Mouse (Mus musculus) A20 (cell line): ENCODE measurements around the gene Taf4.
A peak's percentile ranks its signal among the peaks of the same experiment; 100 is the strongest.

Experiments
- DNase-seq: peaks from one replicate; pipeline ENCODE4 v3.0.0-alpha.2; 2011; ENCODE audit warnings: low read depth, low spot score

Gene Taf4

DNA sequence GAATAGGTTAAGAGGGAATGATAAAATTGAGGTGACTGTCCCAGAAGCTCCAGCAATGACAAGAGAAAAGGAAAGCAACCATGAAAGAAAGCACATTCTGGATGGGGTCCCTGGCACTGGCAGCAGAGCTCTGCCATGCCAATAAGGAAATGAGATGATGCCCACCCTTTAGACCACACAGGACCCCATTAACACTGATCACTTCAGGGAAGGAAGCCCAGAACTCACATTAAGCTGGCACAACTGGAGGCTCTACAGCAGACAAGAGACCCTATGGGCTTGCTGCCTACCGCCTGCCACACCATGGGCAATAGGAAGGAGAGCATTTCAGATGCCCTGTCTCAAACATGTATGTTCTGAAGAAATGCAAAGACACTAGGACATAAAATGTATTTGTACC is 34.8 kb downstream of the Taf4 start:
- DNase-seq, result no peak

DNA sequence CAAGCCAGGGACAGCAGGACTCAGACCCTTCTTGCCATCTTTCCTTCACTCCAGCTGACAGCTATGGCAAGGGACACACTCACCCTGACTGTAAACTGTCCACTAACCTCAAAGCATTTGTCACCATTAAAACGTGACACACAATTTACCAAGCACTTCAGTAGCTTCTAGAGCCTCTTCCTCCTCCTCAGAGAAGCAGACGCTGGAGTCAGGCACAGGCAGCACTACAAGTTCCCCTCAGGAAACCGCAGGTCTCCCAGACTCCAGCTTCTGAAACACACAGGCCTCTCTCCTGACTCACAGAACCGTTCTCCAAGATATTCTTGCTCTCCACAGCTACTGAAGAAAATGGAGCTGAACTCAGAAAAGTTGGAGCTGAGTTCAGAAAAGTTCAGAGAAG is 39.4 kb downstream of the Taf4 start:
- DNase-seq, result no peak

DNA sequence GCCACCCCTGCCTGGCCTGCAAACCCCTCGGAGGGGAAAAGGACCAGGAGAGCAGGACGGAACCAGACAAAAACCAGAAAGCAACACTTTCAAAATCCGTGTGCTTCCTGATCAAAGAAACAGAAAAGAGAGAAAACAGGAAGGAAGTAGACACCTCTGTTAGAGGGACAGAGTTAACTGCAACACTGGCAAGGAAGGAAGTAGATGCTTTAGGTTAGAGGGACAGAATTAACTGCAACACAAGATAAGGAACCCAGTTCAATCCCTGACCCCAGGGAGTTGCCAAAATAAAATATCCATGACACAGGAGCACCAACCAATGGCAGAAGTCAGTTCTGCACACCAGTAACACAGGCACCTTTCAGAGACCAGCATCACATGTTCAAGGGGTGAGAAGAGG is 42.3 kb downstream of the Taf4 start:
- DNase-seq, result no peak

DNA sequence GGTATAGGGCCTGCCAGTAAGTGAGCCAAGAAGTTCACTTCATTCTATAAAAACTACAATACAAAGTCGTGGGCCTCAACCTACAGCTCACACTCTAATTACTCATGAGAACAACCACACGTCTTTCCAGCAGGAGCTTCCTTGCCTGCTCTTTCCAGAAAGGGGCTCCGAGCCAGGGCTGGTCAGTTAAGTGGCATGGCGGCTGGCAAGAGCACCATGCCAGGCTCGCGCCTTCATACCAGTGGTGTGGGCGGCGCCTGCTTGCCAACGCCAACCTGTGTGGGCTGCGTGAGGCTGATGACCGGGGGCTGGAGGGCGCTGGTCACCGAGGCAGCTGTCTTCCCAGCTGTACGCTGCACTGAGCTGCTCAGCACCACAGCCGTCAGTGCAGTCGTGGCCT is 44.7 kb downstream of the Taf4 start:
- DNase-seq, result no peak

DNA sequence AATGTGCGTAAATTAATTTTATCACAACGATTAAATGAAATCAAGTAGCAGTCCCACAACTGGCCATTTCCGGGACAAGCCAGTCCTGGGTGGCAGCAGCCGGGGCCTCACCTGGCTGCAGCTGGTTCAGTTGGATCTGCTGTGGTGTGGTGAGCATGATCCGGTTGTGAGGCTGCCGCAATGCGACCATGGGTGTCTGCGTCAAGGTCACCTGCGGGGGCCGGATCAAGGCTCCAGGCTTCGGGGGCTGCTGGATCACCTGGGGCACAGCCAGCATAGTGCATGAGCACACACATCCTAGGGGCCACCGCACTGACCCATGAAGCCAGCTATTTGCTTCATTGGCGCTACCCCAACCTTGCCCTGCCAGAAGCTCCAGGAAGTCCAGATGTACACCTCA is 47.3 kb downstream of the Taf4 start:
- no peak for DNase-seq

DNA sequence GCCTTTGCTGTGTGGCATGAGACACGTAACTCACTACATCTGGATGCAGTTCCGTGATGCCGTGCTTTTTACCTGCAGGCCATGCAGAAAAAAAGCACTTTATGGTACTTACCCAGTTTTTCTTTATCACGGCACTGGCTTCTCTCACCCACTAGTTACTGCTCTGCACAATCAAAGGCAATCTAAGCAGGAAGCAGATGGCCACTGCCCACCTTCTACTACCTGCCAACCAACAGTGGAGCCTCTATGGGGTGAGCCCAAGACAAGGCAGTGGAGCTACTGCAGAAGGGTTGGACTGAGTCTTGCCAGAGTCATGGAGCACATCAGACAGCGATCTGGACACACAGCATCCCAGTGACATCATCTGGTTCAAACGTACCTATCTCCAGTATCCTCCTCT is 52.4 kb downstream of the Taf4 start:
- no peak for DNase-seq

DNA sequence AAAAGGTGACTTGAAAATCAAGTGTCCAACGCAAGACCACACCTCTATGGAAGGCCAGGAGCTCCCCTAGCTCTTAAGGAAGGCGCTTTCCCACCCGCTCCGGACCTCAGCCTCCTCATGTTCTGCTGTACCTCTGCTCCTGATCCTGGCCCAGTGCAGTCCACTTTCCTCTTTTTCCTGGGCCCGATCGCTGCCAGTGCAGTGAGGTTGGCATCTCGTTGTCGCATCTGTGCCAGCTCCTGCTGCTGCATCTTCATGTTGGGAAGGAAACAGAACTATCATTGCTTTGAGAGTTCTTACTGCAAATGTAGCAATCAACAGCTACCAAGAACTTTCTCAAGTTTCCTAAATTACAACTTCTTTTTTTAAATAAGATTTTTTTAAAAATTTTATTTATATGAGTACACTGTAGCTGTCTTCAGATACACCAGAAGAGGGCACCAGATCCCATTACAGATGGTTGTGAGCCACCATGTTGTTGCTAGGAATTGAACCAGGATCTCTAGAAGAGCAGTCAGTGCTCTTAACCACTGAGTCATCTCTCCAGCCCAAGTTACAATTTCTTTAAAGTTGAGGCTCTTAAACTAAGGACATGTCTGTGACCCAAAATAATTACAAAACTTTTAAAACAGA is 55.3 kb downstream of the Taf4 start:
- DNase-seq, result no peak

DNA sequence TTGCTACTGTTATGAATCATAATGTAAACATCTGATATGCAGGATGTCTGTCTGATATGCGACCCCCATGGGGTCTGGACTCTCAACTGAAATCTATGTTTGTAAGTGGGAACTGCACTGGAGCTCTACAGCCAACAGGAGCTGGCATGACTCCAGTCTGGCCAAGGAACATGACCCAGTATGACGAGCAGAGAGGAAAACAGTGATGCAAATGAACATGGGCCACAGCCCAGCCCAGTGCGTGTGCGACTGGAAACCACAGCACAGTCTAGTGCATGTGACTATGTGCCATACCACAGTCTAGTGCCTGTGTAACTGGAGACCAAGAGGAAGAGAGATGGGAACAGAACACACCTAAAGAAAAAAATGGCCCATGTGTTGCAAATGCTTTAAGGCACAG is 56.4 kb downstream of the Taf4 start:
- DNase-seq, result no peak

DNA sequence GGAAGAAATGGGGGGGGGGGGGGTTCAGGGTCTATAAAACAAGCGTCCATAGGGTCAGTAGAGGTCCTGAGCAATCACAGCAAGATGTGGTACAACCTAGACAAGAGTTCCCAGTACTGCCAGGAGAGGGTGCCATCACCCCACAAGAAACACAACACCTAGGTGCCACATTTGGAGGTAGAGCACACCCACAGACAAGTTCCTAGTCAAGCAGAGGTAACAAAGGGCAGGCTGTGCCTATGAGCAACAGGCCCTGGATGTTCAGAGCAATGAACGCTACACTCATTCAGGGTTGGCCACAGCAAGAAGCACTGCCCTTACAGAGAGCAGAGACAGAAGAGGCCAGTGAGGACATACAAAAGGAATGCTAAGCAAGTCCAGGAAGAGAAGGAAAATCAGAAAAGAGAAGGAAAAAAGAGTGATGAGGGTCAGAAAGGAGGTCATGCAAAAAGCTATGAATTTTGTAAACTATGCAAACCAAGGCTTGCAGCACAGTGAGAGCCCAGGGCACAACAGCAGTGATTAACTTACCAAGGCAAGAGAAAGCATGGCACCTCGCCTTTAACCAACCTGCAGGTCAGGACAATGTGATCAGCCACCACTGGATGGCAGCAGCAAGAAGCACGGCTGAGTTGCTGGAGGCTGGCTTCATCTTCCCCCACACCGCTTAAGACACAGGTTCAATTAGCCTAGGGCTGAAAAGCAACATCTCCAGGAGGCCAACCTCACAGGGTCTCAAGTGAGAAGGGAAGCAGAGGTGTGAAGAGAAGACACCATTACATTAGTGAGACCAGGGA is 59.4 kb downstream of the Taf4 start:
- DNase-seq, result peak; percentile 79

DNA sequence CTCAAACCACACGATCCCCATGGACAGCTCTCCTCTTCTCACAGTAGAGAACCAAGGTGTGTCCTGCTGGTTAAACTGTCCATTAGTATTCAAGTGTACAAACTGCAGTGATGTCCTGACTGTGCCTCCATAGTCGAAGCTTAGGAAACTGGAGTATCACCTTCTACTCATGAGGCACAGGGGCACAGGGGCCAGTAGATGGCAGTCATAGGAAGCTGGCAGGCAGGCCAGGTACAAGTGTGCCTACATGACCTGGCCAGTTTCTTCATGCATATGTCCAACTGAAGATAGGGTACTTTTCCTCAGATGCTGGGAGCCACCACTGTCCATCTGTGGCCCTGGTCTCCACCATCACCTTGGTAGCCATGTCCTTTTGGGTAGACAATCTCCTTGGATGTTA is 62.2 kb downstream of the Taf4 start:
- DNase-seq, result no peak

DNA sequence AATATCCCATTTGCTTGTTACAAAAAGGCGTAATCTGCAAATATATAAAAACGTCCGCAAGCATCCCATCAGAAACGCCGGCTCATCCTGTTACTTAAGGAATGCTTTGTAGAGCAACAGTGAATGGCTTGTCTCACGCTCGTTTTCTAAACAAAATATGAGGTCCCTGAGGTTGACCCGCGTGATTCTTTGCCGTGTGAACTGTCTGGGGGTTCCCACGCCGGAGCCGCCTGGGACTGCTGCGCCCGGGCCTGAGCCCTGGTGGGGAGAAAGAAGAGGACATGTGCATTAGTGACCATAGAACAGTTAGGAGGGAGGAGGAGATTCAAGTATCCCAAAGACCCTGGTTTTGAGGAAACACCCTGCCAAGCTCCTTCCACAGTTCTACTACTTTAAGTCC is 63.1 kb downstream of the Taf4 start:
- no peak for DNase-seq

DNA sequence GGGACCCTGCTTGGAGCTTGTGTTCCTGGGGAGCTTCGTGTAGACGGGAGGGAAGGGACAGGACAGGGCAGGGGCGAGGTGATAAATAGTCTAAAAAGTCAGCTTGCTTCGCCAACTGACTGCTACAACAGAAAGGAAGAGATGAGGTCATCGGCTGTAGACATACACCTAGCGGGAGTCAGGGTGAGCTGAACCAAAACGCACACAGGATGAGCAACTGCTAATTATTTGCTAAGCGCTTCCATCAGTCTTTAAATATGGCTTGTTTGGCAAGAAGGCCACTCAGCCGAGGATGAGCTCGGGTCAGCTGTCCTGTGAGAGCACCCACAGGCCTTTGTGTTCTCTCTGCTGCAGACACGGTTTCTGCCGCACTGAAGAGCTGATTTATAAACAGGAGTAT is 63.5 kb downstream of the Taf4 start:
- DNase-seq, result no peak

DNA sequence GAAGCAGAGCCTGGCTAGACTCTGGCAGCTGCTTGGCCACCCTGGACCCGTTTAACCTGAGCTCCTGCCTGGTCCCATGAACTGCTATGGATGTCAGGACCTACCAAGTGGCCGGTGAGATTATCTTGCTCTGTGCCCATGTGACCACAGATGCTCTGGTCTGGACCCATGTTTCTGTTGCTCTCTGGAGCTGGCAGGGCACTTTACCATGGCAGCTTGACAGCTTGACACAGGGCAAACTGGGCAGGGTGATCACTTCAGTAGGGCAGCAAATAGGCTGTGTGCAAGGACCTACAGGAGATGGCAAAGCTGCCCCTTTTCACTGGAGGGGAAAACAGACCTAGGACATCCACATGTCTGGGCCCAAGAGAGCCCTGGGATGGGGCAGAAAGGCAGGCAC is 79.5 kb downstream of the Taf4 start:
- no peak for DNase-seq

DNA sequence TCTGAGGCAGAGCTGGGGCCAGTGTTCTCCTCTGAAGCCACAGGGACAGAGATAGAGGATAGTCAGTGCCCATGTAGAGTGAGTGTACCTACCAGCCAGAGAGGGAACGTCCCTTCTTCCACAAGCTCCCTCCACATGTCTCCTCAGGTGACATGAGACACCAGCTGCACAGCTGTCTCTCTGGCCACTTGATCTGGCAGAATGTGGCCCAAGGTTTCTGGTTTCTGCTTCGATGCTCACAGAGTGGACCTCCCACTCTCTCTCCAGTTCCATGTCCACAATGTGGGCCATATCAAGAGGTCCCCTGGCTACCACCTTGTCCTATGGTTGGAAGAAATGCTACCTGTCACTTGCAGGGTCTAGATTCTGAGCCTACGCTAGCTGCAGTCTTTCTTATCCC is 85.4 kb downstream of the Taf4 start:
- DNase-seq, result no peak

DNA sequence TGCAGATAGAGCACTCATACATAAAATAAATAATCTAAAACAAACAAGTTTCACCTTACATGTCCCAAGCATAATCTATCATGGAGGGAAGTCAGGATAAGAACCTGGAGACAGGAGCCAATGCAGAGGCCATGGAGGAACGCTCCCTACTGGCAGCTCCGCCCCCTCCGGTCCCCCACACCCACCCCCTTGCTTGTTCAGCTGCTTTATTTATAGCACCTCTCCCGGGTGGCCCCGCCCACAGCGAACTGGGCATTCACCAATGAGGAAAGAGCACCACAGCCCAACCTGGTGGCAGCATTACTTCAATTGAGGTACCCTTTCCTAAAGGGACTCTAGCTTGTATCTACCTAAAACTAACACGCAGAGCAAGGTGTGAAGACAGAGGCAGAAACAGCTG is 91.9 kb downstream of the Taf4 start:
- peak; percentile 19 for DNase-seq

DNA sequence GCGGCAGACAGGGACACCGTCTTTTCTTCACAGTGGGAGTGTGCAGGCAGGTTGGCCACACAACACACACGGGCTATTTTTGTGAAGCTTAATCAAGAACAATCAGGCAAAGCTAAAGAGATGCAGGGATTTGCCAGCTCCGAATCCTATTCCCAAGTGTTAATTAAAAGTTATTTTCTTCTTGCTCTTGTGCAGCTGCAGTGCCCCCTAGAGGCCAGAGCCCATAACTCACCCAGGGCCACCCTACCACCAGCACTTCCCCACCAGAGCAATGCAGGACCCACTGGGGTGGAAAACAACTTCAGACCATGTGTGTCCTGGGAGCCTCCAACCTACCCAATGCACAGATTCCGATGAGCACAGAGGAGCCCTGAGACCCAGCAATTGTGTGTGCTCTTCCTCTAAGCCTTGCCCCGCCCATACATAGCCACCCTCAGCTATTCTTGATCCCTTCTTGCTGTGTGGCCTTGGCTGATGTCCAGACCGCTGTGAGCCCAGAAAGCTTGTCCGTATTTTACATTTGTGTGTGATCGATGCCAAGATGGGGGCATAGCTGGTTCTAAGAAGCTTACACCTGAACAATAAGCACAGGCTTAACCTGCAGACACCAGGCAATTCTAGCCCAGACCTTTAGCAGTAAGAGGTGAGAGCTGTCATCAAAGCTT is 98.8 kb downstream of the Taf4 start:
- DNase-seq, result peak; percentile 47

DNA sequence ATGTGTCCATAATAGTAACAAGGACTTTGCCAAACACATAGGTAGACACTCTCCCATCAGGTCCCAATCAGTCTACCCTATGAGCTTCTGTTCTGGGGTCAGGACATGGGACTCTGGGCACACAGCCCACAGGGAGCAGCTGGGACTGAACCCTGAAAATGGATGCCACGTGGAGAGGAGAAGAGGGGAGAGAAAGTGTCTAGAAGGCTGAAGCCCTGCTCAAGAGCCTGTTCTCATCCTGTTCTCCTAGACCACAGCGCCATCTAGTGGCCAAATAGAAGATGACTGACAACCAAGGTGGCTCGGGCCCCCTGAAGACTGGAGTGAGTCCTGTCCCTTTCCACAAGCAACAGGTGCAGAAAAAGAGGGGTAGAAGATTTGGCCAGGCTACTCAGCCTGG is 101.3 kb downstream of the Taf4 start:
- DNase-seq, result peak; percentile 66

DNA sequence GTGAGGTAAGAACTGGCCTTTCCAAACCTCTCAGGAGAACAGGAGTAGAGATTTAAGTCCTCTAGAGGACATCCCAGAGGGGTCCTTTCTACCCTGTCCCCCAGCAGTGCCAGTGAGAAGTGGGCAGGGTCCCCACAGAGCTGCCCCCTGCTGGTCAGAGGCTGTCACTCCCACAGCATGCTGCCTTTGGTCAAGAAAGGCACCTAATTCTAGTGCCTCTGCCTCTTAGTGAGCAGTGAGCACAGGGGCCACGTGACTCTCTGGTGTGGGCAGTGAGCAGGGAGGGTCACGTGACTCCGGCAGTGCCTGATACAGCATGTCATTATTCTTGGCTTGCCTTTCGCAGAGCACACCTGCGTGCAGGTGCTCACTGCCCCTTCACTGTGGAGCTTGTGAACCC is 103.1 kb downstream of the Taf4 start:
- DNase-seq, result peak; percentile 38

DNA sequence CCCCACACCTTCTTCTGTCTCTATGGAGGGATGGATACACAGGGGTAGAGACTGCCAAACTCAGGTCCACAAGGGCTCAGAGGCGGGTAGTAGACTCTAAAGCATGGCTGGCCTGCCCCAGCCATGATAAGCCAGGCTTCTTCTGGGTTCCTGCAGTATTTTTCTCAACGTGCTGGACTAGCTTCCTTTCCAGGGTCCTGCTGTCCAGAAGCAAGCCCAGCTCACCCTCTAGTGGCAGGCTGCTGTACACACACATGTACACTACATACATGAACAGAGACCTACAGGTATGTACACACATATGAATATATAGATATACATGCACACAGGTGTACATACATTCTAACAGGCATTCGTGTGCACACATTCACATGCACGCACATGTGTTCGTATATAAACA is 103.7 kb downstream of the Taf4 start:
- peak; percentile 16 for DNase-seq

DNA sequence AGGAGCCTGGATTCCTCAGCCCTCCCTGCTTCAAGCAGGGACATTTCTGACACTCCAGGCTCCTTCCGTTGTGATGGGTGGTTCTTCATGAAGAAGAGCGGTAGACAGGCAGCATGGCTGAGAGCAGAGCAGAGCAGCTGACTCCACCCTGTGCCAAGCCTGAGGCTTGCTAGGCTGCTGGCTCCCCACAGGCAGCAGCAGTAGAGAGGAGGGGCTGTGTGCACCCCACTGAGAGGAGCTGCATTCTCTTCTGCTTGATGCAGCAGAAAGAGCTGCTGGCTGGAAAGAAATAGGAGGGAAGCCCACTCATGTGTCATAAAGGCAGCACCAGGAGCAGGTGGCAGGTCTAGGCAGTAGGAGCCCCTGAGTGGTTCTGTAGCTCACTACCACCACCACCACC is 106.6 kb downstream of the Taf4 start:
- DNase-seq, result no peak

DNA sequence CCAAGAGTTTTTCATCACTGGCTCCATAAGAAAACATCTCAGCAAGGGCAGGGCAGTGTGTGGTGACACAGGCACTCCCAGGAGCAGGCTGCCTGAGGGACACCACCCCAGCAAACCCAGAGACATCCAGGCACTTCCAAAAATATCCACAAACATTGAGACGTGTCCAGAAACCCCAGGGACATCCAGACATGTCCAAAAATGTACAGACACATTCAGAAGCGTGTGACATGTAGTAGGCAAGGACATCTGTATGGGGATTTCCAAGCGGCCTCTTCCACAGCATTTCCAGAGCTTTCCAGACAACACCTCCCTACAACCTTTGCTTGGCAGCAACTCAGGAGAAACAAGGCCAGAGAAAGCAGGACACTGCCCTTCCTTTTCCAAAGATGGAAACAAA is 108.8 kb downstream of the Taf4 start:
- DNase-seq, result no peak

DNA sequence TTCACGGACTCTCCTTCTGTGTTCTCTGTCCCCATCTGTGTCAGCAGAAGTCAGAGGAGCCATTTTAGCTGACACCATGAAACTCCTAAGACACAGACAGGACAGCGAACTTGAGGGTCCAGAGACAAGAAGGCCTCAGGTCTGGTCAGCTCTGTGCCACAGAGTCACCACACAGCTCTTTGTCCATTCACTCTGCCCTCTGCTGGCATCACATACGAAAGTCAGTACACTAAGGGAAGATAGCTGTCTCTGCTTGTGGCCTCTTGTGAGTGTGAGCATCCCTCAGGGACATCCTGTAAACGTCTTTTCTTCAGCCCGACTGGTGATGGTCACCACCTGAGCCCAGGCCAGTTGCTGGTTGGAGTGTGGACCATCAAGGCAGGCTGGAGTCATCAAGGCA is 111.3 kb downstream of the Taf4 start:
- no peak for DNase-seq

DNA sequence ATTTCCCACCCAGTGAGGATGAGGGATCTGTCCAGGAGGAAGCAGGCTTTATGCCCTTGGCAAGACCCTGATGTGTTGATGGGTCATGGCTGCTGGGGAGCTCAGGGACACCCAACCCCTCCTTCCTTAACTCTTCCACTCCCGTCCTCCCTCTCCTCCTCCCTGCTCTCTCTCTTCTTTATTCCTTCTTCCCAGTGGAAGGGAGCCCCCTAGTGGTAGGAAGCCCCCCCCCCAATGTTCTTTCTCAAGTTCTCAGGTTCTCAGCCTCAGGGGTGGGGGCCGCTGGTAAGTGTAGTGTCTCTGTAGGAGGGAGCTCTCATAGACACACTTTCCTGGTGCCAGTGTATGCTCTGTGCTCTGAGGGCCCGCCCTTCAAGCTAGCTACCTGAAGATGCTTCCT is 113.2 kb downstream of the Taf4 start:
- DNase-seq, result peak; percentile 29
